Mouse (Mus musculus) CH12.LX (cell line): Measurements from ENCODE around the gene Matk. TPM values are rescaled to one million over a fixed set of nuclear protein-coding genes. Genes with fewer than 3 reads are reported as not detected.

Experiments
- DNase-seq: peaks from one replicate; pipeline ENCODE4 v3.0.0-alpha.2; 2013; ENCODE audit errors: extremely low read depth
- H3K27ac ChIP-seq: 2 replicates; pipeline ENCODE4 v1.5.1; 2012; ENCODE audit warnings: low read depth, mild to moderate bottlenecking, control low read depth, moderate library complexity; ENCODE audit not compliant: insufficient read depth
- H3K27me3 ChIP-seq: replicated peaks from 2 replicates; pipeline ENCODE3; 2012; ENCODE audit warnings: inconsistent platforms
- H3K36me3 ChIP-seq, 2 experiments: replicated peaks in 1 of 2; 2 replicates each; pipeline versions ENCODE3 to v1.6.1; 2012; ENCODE audit warnings: inconsistent platforms in 1 of 2, low read length in 1 of 2, mild to moderate bottlenecking in 1 of 2, mixed read lengths in 1 of 2, moderate library complexity in 1 of 2; ENCODE audit not compliant: control insufficient read depth in 1 of 2, insufficient read depth in 1 of 2
- H3K4me1 ChIP-seq, 2 experiments: 2 replicates each; pipeline ENCODE4 v1.6.1; 2012; ENCODE audit warnings: inconsistent platforms in 1 of 2, moderate library complexity in 1 of 2; ENCODE audit not compliant: insufficient read depth in 2 of 2, control insufficient read depth in 1 of 2
- H3K4me2 ChIP-seq: 2 replicates; pipeline ENCODE4 v1.6.1; 2012; ENCODE audit warnings: low read depth, mild to moderate bottlenecking, control low read depth; ENCODE audit not compliant: poor library complexity, insufficient read depth, severe bottlenecking
- H3K4me3 ChIP-seq, 3 experiments: fragments of 150-350 bp in 1 of 3; sonication (generic) in 1 of 3; replicated peaks in 1 of 3; 2 replicates each; pipeline versions ENCODE3 to v1.5.1; 2011 to 2012; ENCODE audit warnings: low read depth in 2 of 3, low read length in 2 of 3, mild to moderate bottlenecking in 2 of 3, moderate library complexity in 2 of 3, control low read depth in 1 of 3, improper control_type of control experiment in 1 of 3, inconsistent platforms in 1 of 3, mixed read lengths in 1 of 3; ENCODE audit not compliant: poor library complexity in 1 of 3
- H3K79me2 ChIP-seq: replicated peaks from 2 replicates; pipeline ENCODE4 v1.6.1; 2012; ENCODE audit warnings: mild to moderate bottlenecking, moderate library complexity; ENCODE audit not compliant: control insufficient read depth, poor library complexity, insufficient read depth, severe bottlenecking; ENCODE audit errors: extremely low read depth
- H3K9ac ChIP-seq: 2 replicates; pipeline ENCODE4 v1.6.1; 2012; ENCODE audit warnings: low read depth, mild to moderate bottlenecking, control low read depth, moderate library complexity; ENCODE audit not compliant: insufficient read depth
- H3K9me3 ChIP-seq: replicated peaks from 2 replicates; pipeline ENCODE3; 2012; ENCODE audit warnings: low read length, inconsistent platforms, mixed read lengths
- CHD1 ChIP-seq: IDR thresholded peaks from 2 replicates; pipeline ENCODE4 v1.6.1; 2012; ENCODE audit warnings: low read depth, low read length, improper control_type of control experiment, inconsistent platforms
- E2F4 ChIP-seq: IDR thresholded peaks from 2 replicates; pipeline ENCODE4 v1.6.1; 2011; ENCODE audit warnings: low read depth, low read length, improper control_type of control experiment; ENCODE audit not compliant: insufficient replicate concordance
- ETS1 ChIP-seq: conservative IDR thresholded peaks from 2 replicates; pipeline ENCODE4 v1.6.1; 2012; ENCODE audit warnings: low read depth, mild to moderate bottlenecking, inconsistent platforms, low read length, improper control_type of control experiment, moderate library complexity
- GABPA ChIP-seq: IDR thresholded peaks from 2 replicates; pipeline ENCODE4 v1.6.1; 2012; ENCODE audit warnings: low read depth, low read length, improper control_type of control experiment, inconsistent platforms; ENCODE audit not compliant: insufficient replicate concordance
- HCFC1 ChIP-seq: IDR thresholded peaks from 2 replicates; pipeline ENCODE4 v1.6.1; 2012; ENCODE audit warnings: low read depth, mild to moderate bottlenecking, inconsistent platforms, low read length, improper control_type of control experiment
- MAX ChIP-seq: IDR thresholded peaks from 2 replicates; pipeline ENCODE4 v1.6.1; 2011; ENCODE audit warnings: low read length, improper control_type of control experiment
- MAZ ChIP-seq: IDR thresholded peaks from 2 replicates; pipeline ENCODE4 v1.6.1; 2012; ENCODE audit warnings: low read depth, mild to moderate bottlenecking, inconsistent platforms, low read length, improper control_type of control experiment, moderate library complexity
- MEF2A ChIP-seq: IDR thresholded peaks from 2 replicates; pipeline ENCODE4 v1.6.1; 2014; ENCODE audit warnings: low read depth, mild to moderate bottlenecking, inconsistent platforms, low read length, improper control_type of control experiment, borderline replicate concordance
- MXI1 ChIP-seq: IDR thresholded peaks from 2 replicates; pipeline ENCODE4 v1.6.1; 2011; ENCODE audit warnings: mild to moderate bottlenecking, low read depth, low read length, improper control_type of control experiment
- NRF1 ChIP-seq: IDR thresholded peaks from 2 replicates; pipeline ENCODE4 v1.6.1; 2014; ENCODE audit warnings: low read depth, mild to moderate bottlenecking, inconsistent platforms, low read length, improper control_type of control experiment, moderate library complexity
- PAX5 ChIP-seq: IDR thresholded peaks from 2 replicates; pipeline ENCODE4 v1.6.1; 2012; ENCODE audit warnings: low read length, inconsistent platforms, mixed read lengths
- RAD21 ChIP-seq: IDR thresholded peaks from 2 replicates; pipeline ENCODE4 v1.6.1; 2011; ENCODE audit warnings: low read depth, mild to moderate bottlenecking, low read length, improper control_type of control experiment, moderate library complexity
- SIN3A ChIP-seq: IDR thresholded peaks from 2 replicates; pipeline ENCODE4 v1.6.1; 2012; ENCODE audit warnings: low read length, improper control_type of control experiment, inconsistent platforms
- TCF12 ChIP-seq: IDR thresholded peaks from 2 replicates; pipeline ENCODE4 v1.6.1; 2014; ENCODE audit warnings: low read depth, mild to moderate bottlenecking, inconsistent platforms, low read length, improper control_type of control experiment
- UBTF ChIP-seq: IDR thresholded peaks from 2 replicates; pipeline ENCODE4 v1.6.1; 2012; ENCODE audit warnings: low read depth, mild to moderate bottlenecking, inconsistent platforms, low read length, improper control_type of control experiment, moderate library complexity
- USF2 ChIP-seq: conservative IDR thresholded peaks from 2 replicates; pipeline ENCODE4 v1.6.1; 2011; ENCODE audit warnings: low read depth, low read length, improper control_type of control experiment
- ZC3H11A ChIP-seq: IDR thresholded peaks from 2 replicates; pipeline ENCODE4 v1.6.1; 2012; ENCODE audit warnings: low read depth, mild to moderate bottlenecking, inconsistent platforms, low read length, improper control_type of control experiment
- ZMIZ1 ChIP-seq: IDR thresholded peaks from 2 replicates; pipeline ENCODE4 v1.6.1; 2012; ENCODE audit warnings: low read depth, mild to moderate bottlenecking, inconsistent platforms, low read length, improper control_type of control experiment
- ZNF384 ChIP-seq: IDR thresholded peaks from 2 replicates; pipeline ENCODE4 v1.6.1; 2012; ENCODE audit warnings: low read depth, low read length, improper control_type of control experiment, inconsistent platforms
- dilution Hi-C: fragments of 300-500 bp; cut with MboI; formaldehyde crosslinking; loops from 2 replicates; pipeline ENCODE4 v1.14.3; 2020; ENCODE audit warnings: low sequenced_read_pairs; ENCODE audit not compliant: extremely low pct_unique_long_range_greater_than_20kb, extremely low pct_ligation_motif_present
- in situ Hi-C: fragments of 300-500 bp; cut with MboI; formaldehyde crosslinking; loops from 3 replicates; pipeline ENCODE4 v1.14.3; 2019; ENCODE audit warnings: low sequenced_read_pairs, low pct_ligation_motif_present, low pct_unique_long_range_greater_than_20kb, mixed read lengths
- polyA plus RNA-seq: library from polyadenylated mRNA; unstranded; fragments of >175 nt; gene quantifications from 2 replicates; pipeline ENCODE4 v1.2.1, GENCODE M21; 2012; ENCODE audit warnings: low read depth; ENCODE audit not compliant: insufficient read length
- total RNA-seq, 2 experiments: library from RNA; depleted of rRNA; stranded (reverse); fragments of 300-350 nt in 1 of 2; fragments of >200 nt in 1 of 2; gene quantifications; 2 replicates each; pipeline ENCODE4 v1.2.3; 2012 to 2014

The Matk gene
- total and polyA plus RNA-seq, 3 experiments, result 2.5 to 5.2 (median 3.9) TPM

DNA sequence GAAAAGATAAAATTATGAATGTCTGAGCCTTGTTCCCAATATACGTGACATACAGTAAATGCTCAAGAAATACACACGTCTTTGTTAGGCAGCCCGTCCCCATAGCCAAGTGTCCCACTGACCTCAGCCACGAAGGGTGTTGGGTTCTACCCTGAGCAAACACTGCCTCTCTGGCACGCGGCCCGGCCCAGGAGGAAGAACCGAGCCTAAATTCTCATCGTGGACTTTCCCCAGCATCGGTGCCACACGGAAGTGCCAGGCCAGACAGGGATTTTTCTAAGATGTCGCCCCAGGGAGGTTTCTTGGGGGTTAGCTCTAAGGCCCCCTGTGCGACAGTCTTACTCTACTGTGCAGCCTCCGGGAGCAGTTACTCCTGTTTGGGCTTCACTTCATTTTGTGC lies 37.1 kb downstream of the Matk start:
- DNase-seq, result no peak
- Histone ChIP-seq H3K4me3 (no peak overlapping the region), H3K27me3 (peaks cover 7% of the 10 kb centered on the region), H3K4me2 (no peak overlapping the region), H3K9me3 (no peaks in the 10 kb centered on the region), H3K9ac (no peak overlapping the region)
- TF ChIP-seq RAD21 (no peak), ZMIZ1 (no peak), GABPA (no peak)
- TF ChIP-seq, all 38 proteins: peak for 0
- Histone ChIP-seq H3K4me1 (peaks cover 7 to 57% of the 10 kb centered on the region in 2 experiments), H3K27ac (no peak overlapping the region), H3K79me2 (peaks cover 16% of the 10 kb centered on the region), H3K36me3 (peaks cover 0 to 5% of the 10 kb centered on the region in 2 experiments)
- dilution Hi-C loops, result no loop called here
- in situ Hi-C loops, result loop anchor here (5.0 kb wide), 2 partner anchors 52 to 93 kb away; partner anchors contain the start of gene Gipc3

DNA sequence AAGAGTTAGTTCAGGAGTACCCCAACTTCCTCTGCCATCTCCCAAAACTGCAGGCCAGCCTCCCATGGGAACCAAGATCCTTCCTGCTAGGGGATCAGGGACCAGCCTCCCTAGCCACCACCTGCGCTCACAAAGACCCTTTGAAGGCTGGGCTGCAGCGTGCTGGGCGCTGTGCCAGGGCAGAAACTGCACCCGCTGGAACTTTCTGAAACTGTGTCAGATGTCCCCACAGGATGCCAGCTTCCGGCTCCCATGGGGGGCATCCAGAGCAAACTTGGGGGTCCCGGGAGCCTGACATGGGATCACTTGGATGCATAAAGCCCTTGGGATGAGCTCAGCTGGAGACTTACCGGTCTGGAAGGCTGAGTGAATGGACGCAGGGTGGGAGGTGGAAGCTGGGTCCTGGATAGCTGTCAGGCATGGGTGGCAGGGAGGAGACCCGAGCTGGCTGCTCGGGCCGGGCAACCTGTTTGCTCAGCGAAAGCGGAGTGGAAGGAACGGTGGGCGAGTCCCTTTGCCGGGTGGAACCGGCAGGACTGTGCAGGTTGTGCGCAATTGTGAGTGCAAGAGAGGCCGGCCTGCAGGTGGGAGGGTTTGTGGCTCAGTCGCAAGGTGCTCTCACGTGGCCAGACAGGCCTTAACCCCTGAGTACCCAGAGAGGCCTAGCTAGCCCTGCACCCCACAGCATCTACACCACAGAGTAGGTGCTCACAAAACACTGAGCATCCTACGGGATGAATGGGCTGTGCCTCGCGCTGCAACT lies 38.1 kb downstream of the Matk start:
- no peak for DNase-seq
- Histone ChIP-seq H3K4me2 (no peak overlapping the region), H3K9me3 (no peaks in the 10 kb centered on the region), H3K79me2 (peaks cover 26% of the 10 kb centered on the region), H3K27ac (no peak overlapping the region), H3K4me3 (no peak overlapping the region), H3K9ac (no peak overlapping the region), H3K4me1 (peaks cover 12 to 63% of the 10 kb centered on the region in 2 experiments), H3K27me3 (no peaks in the 10 kb centered on the region), H3K36me3 (peaks cover 0 to 15% of the 10 kb centered on the region in 2 experiments)
- dilution Hi-C loops, result no loop called here
- TF ChIP-seq CHD1, result no peak
- no peak for TF ChIP-seq MAZ
- TF ChIP-seq ZMIZ1, result no peak
- no peak for TF ChIP-seq UBTF
- no peak for TF ChIP-seq NRF1
- no peak for TF ChIP-seq ZC3H11A
- TF ChIP-seq HCFC1, result no peak
- TF ChIP-seq MEF2A, result no peak
- TF ChIP-seq PAX5, result no peak
- no peak for TF ChIP-seq TCF12
- no peak for TF ChIP-seq USF2
- TF ChIP-seq SIN3A, result no peak
- TF ChIP-seq ETS1, result no peak
- TF ChIP-seq E2F4, result no peak
- TF ChIP-seq RAD21, result no peak
- TF ChIP-seq ZNF384, result no peak
- no peak for TF ChIP-seq MXI1
- no peak for TF ChIP-seq MAX
- in situ Hi-C loops, result loop anchor here (5.0 kb wide), 1 partner anchor 51 kb away; the partner anchor contains the start of gene Gipc3
